19 mouse cellular contexts compared by ENCODE assay signal in the genomic region with DNA sequence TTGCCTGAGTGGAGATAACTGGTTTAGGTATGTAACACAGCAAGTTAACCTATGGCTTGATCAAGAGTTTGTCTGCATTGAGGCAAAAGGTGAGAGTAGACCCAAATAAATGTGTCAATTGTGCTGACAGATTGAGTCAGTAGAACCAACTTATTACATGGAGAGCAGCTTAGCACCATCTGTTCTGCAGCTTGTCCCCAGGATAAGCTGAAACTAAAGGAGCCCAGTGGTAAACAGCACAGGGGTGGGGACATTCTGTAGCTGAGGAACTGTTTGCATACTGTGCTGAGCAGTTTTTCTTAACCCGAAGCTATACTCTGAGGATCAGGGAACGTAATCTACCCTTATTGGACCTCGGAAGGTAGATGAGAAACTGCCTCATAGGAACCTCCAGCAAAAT. TPM values are rescaled to one million over a fixed set of nuclear protein-coding genes. Genes with fewer than 3 reads are reported as not detected.
A peak's percentile ranks its signal among the peaks of the same experiment; 100 is the strongest.
DNase-seq lines count a peak whose midpoint lies in the region.
"Had no signal": no experiment of that assay in that cellular context is flagged by ENCODE, and none has a peak within 500 bp of the region (broad histone marks: within the 10 kb centered on the region; RNA-seq: fewer than 3 reads in every experiment).

No protein-coding gene starts in this region.

- DNase-seq in cerebellum, adult 9-10 months = peak; percentile 46
- DNase-seq in cerebellum, postnatal 14 days = no peak
- DNase-seq in layer of hippocampus, adult 18-20 months (ENCODE audit: low spot score in 2 of 2) = peak; percentile 13 to 63
- no peak for DNase-seq in layer of hippocampus, postnatal 25 days (ENCODE audit: extremely low spot score in 1 of 2, low spot score in 1 of 2)
- DNase-seq in brain, adult 2 months (ENCODE audit: low read depth, low spot score) = peak; percentile 80
- peak; percentile 40 for DNase-seq in layer of hippocampus, adult 9-11 months
- no peak for DNase-seq in thymus, adult 18-20 months
- no peak for DNase-seq in natural killer cell, adult 2 months (ENCODE audit: low spot score in 2 of 2)
- DNase-seq: adrenal gland, postnatal 36 days; cerebellum, adult 11 months; forebrain, postnatal 0 days; gastrocnemius, postnatal 14 days; heart, postnatal 14 days; kidney, adult 11 months; kidney, postnatal 14 days; left cerebral cortex, postnatal 4 days; liver, postnatal 0 days; lung, postnatal 36 days; thymus, postnatal 14 days had no signal

RNA-seq across cellular contexts. Expression of a gene that starts 17.2 kb away (rescaled TPM):
- 1 to 10 TPM; 3.6 to 4.5 TPM for total RNA-seq in layer of hippocampus, adult 18-20 months (2021)
- 1 to 10 TPM; 6.2 to 7.5 TPM for total RNA-seq in layer of hippocampus, postnatal 25 days (2021)

RNA-seq across cellular contexts. Expression of a gene that starts 17.5 kb away (rescaled TPM):
- total RNA-seq in layer of hippocampus, adult 18-20 months (2021) = 10 to 100 TPM; 15.3 to 16.4 TPM
- total RNA-seq in layer of hippocampus, postnatal 25 days (2021) = 10 to 100 TPM; 14.7 to 17.5 TPM

RNA-seq across cellular contexts. Expression of a gene that starts 40.9 kb away (rescaled TPM):
- 1 to 10 TPM; 5.0 to 6.4 TPM for total RNA-seq in layer of hippocampus, adult 18-20 months (2021)
- total RNA-seq in layer of hippocampus, postnatal 25 days (2021) = 1 to 10 TPM; 4.6 to 4.7 TPM

Comparison
In these comparisons a context has a peak if more than half of its experiments do, and no peak if none do; other contexts are left out.
1. DNase-seq: peak in cerebellum, adult 9-10 months (single experiment), layer of hippocampus, adult 18-20 months (2 of 2), brain, adult 2 months (single experiment) and layer of hippocampus, adult 9-11 months (single experiment); none in cerebellum, postnatal 14 days (0 of 2), layer of hippocampus, postnatal 25 days (0 of 2), thymus, adult 18-20 months (0 of 2) and natural killer cell, adult 2 months (0 of 2).